Mouse (Mus musculus): ENCODE measurements around the gene Serinc3.
"Not testable (repeated sequence)": the region's sequence is repeated elsewhere in the genome, so short reads cannot be mapped to it uniquely, and the experiment has no call there.

Serinc3 gene

GRCm38 (mm10) chr2:163644575-163645385 lies at the start of gene Serinc3:
Gene Serinc3, minus strand, starts transcription at chr2:163645131.
- DNase-seq (ENCODE audit: low read depth, low spot score), result peak; percentile 98

GRCm38 (mm10) chr2:163693716-163694314 lies 48.9 kb upstream of the Serinc3 start:
- DNase-seq (ENCODE audit: low read depth, low spot score), result no peak

- DNase-seq (ENCODE audit: low read depth, low spot score), result no peak
Measured at GRCm38 (mm10) chr2:163692873-163693612, 48.1 kb upstream of the Serinc3 start.

GRCm38 (mm10) chr2:163691846-163692605 lies 47.1 kb upstream of the Serinc3 start:
- DNase-seq (ENCODE audit: low read depth, low spot score), result peak; percentile 15

GRCm38 (mm10) chr2:163690409-163691304 lies 45.7 kb upstream of the Serinc3 start:
- no peak for DNase-seq (ENCODE audit: low read depth, low spot score)

GRCm38 (mm10) chr2:163689771-163690170 lies 44.8 kb upstream of the Serinc3 start:
- DNase-seq (ENCODE audit: low read depth, low spot score), result no peak

- DNase-seq (ENCODE audit: low read depth, low spot score), result not testable (repeated sequence)
Measured at GRCm38 (mm10) chr2:163688377-163688776, 43.4 kb upstream of the Serinc3 start.

GRCm38 (mm10) chr2:163686886-163687285 lies 42.0 kb upstream of the Serinc3 start:
- no peak for DNase-seq (ENCODE audit: low read depth, low spot score)

GRCm38 (mm10) chr2:163686233-163686632 lies 41.3 kb upstream of the Serinc3 start:
- no peak for DNase-seq (ENCODE audit: low read depth, low spot score)

GRCm38 (mm10) chr2:163685761-163686200 lies 40.9 kb upstream of the Serinc3 start:
- DNase-seq (ENCODE audit: low read depth, low spot score), result no peak

- DNase-seq (ENCODE audit: low read depth, low spot score), result no peak
Measured at GRCm38 (mm10) chr2:163685287-163685686, 40.4 kb upstream of the Serinc3 start.

GRCm38 (mm10) chr2:163682344-163682743 lies 37.4 kb upstream of the Serinc3 start:
- DNase-seq (ENCODE audit: low read depth, low spot score), result no peak

GRCm38 (mm10) chr2:163676745-163677144 lies 31.8 kb upstream of the Serinc3 start:
- DNase-seq (ENCODE audit: low read depth, low spot score), result no peak

- DNase-seq (ENCODE audit: low read depth, low spot score), result no peak
Measured at GRCm38 (mm10) chr2:163676321-163676720, 31.4 kb upstream of the Serinc3 start.

- no peak for DNase-seq (ENCODE audit: low read depth, low spot score)
Measured at GRCm38 (mm10) chr2:163675662-163676061, 30.7 kb upstream of the Serinc3 start.

- DNase-seq (ENCODE audit: low read depth, low spot score), result no peak
Measured at GRCm38 (mm10) chr2:163675144-163675619, 30.3 kb upstream of the Serinc3 start.

- DNase-seq (ENCODE audit: low read depth, low spot score), result no peak
Measured at GRCm38 (mm10) chr2:163674397-163674796, 29.5 kb upstream of the Serinc3 start.

- no peak for DNase-seq (ENCODE audit: low read depth, low spot score)
Measured at GRCm38 (mm10) chr2:163670872-163671594, 26.1 kb upstream of the Serinc3 start.

GRCm38 (mm10) chr2:163667045-163667444 lies 22.1 kb upstream of the Serinc3 start:
- DNase-seq (ENCODE audit: low read depth, low spot score), result no peak

- no peak for DNase-seq (ENCODE audit: low read depth, low spot score)
Measured at GRCm38 (mm10) chr2:163663930-163664329, 19.0 kb upstream of the Serinc3 start.

Data from c-Kit-negative CD71-positive TER-119-positive erythroid progenitor cells, embryonic 14.5 days (primary cell).